Mouse (Mus musculus) stomach, postnatal 0 days (tissue): ENCODE data around the gene Btn2a2.

Source experiments
- CTCF ChIP-seq: IDR thresholded peaks from 2 replicates; pipeline ENCODE4 v1.5.1; 2016; ENCODE audit warnings: antibody characterized with exemption, low read depth, mild to moderate bottlenecking, moderate library complexity
- EP300 ChIP-seq: optimal IDR thresholded peaks from 2 replicates; pipeline ENCODE3; 2016; ENCODE audit warnings: antibody characterized with exemption

DNA sequence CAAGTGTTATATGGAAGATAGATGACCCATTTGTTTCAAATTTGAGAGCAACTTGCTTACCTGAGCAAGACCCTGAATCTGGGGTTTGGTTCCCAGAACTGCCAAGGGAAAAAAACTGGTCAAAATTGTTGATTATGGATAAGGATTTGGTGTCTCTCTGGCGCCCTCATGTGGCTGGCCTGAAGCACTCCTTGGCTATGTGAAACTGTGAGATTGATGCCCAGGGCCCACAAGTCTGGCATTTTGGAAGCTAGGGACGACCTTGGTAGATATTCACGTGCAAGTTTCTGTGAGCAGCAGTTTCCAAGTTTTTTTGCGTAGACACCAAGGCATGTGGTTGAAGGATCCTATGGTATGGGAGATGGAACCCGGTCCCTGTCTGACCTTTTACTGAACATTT is 36.0 kb upstream of the Btn2a2 start:
- peak; percentile 92 for TF ChIP-seq CTCF
- TF ChIP-seq EP300 = no peak
